Mouse (Mus musculus) embryonic facial prominence, embryonic 15.5 days (tissue): ENCODE results near the gene Sdhaf2. TPM values are rescaled to one million over a fixed set of nuclear protein-coding genes. Genes with fewer than 3 reads are reported as not detected.
A peak's percentile ranks its signal among the peaks of the same experiment; 100 is the strongest.

ENCODE experiments used
- ATAC-seq: fragments of 200-750 bp; cut with Nextera tagmentation; 2 replicates; pipeline ENCODE4 v1.8.0; 2017; ENCODE audit warnings: low read depth, moderate TSS enrichment; ENCODE audit not compliant: insufficient number of reproducible peaks, low FRiP score, low TSS enrichment
- H3K27ac ChIP-seq: fragments of 300-500 bp; sonication (generic); replicated peaks from 2 replicates; pipeline ENCODE4 v1.5.1; 2015; ENCODE audit warnings: mild to moderate bottlenecking, inconsistent platforms
- H3K27me3 ChIP-seq: fragments of 300-500 bp; sonication (generic); 2 replicates; pipeline ENCODE4 v1.6.1; 2015; ENCODE audit warnings: inconsistent platforms
- H3K36me3 ChIP-seq: fragments of 300-500 bp; sonication (generic); 2 replicates; pipeline ENCODE4 v1.6.1; 2015; ENCODE audit warnings: mild to moderate bottlenecking, inconsistent platforms
- H3K4me1 ChIP-seq: fragments of 300-500 bp; sonication (generic); 2 replicates; pipeline ENCODE4 v1.6.1; 2015; ENCODE audit warnings: inconsistent platforms
- H3K4me2 ChIP-seq: fragments of 300-500 bp; sonication (generic); replicated peaks from 2 replicates; pipeline ENCODE4 v1.6.1; 2015; ENCODE audit warnings: mild to moderate bottlenecking, inconsistent platforms
- H3K4me3 ChIP-seq: fragments of 300-500 bp; sonication (generic); replicated peaks from 2 replicates; pipeline ENCODE4 v1.5.1; 2015; ENCODE audit warnings: mild to moderate bottlenecking, inconsistent platforms
- H3K9ac ChIP-seq: fragments of 300-500 bp; sonication (generic); 2 replicates; pipeline ENCODE4 v1.6.1; 2015; ENCODE audit warnings: inconsistent platforms
- H3K9me3 ChIP-seq: fragments of 300-500 bp; sonication (generic); replicated peaks from 2 replicates; pipeline ENCODE4 v1.6.1; 2016; ENCODE audit warnings: inconsistent platforms
- WGBS: fragments of 180-500 bp; shearing (Covaris S2); methylation state at CpG from one replicate; pipeline ENCODE4 v1.1.7; 2015; 5-methylcytosine and 5-hydroxymethylcytosine counted together
- polyA plus RNA-seq: library from polyadenylated mRNA; unstranded; fragments of >200 nt; fragmentation: Nextera tagmentation; extraction: Ambion mirVana; gene quantifications from 2 replicates; pipeline ENCODE4 v1.2.1, GENCODE M21; 2015

Sdhaf2 gene
- polyA plus RNA-seq, 1 experiment from 2014 or later = 58.6 TPM

DNA sequence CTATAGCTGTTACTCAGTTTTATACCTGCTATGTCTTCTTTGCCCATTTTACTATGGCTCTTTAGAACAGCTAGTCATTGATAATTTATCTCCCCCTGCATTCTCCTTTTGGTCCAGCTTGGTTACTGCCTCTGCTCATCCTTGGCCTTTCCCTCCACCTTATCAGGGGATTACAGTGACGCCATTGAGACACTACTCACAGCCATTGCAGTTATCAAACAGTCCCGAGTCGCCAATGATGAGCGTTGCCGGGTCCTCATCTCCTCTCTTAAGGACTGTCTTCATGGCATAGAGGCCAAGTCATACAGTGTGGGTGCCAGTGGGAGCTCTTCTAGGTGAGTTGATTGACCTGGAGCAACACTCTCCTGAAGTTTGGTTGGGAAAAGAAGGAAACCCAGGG, 13.5 kb upstream of the Sdhaf2 start:
- Histone ChIP-seq H3K27ac (no peak overlapping the region), H3K27me3 (no peaks in the 10 kb centered on the region), H3K9ac (no peak overlapping the region), H3K36me3 (peaks cover 82% of the 10 kb centered on the region), H3K9me3 (no peaks in the 10 kb centered on the region), H3K4me3 (no peak overlapping the region), H3K4me1 (no peaks in the 10 kb centered on the region), H3K4me2 (no peak overlapping the region)
- WGBS = 91% methylated on average over 5 of the region's 5 CpGs
- no peak for ATAC-seq

DNA sequence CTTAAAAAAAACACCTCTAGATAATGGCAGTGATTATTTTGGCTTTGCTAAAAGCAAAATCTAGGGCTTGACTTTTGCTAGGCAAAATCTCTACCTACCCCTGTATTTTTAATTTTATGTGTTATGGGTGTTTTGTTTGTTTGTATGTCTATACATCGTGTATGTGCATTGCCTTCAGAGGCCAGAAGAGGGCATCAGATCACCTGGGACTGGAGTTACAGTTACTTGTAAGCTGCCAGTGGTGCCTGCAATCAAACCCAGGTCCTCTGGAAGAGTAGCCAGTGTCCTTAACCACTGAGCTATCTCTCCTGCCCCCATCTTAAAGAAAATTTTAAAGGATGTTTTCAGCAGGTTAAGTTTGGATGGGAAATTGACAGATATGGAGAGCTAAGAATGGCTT, 4.1 kb upstream of the Sdhaf2 start:
- Histone ChIP-seq H3K4me2 (no peak overlapping the region), H3K36me3 (peaks cover 55% of the 10 kb centered on the region), H3K27me3 (no peaks in the 10 kb centered on the region), H3K9ac (no peak overlapping the region), H3K4me3 (no peak overlapping the region), H3K27ac (no peak overlapping the region), H3K9me3 (no peaks in the 10 kb centered on the region), H3K4me1 (peaks cover 10% of the 10 kb centered on the region)
- 95% methylated on average over 1 of the region's 1 CpGs for WGBS
- ATAC-seq = no peak

DNA sequence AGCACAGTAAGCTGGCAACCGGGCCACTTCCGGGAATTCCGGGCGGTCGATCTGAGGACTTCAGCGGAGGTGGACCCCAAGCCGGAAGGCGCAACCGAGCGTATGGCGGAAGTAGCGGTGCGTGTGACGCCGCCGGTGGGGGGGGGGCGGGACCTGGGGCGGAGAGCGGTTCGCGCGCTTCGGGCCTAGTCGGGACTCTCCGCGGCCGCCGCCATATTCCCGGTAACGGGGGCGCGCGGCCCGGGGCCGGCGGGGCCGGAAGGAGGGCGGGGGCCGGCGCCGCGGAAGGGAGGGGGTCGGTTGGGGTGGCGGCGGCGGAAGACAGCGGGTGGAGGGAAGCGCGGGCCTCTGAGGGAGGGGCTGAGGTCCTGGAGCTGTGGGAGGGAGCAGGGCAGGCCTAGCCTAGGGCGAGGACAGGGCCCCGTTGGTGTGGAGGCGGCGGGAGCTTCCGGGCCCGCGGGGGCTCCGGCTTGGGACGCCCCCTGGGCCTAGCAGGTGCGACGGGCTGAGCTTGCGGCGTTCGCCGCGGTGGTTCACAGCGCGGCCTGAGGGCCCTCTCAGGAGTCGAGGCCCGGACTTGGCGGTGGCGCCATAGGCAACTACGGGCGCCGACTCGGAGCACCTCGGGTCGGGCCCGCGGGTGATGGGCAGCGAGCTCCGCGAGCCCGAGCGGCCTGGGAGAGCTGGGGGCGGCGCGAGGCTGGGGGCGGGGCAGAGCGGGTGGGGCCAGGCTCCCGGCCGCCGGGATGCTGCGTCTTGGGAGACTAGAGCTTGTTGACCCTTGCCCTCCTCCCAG, 638 bp downstream of the Sdhaf2 start, which contains the start of gene Cpsf7:
TSS of gene Cpsf7 (plus strand) at position 161 of the 796 bp plus-strand sequence.
- Histone ChIP-seq H3K4me3 (peak within 1 kb of the TSS; percentile 78), H3K4me2 (peak within 1 kb of the TSS; percentile 63), H3K4me1 (peaks cover 25% of the 10 kb centered on the region), H3K9ac (peak within 1 kb of the TSS; percentile 86), H3K27ac (peak within 1 kb of the TSS; percentile 98), H3K9me3 (no peaks in the 10 kb centered on the region), H3K36me3 (peaks cover 14% of the 10 kb centered on the region), H3K27me3 (no peaks in the 10 kb centered on the region)
- WGBS = under 1% methylated on average over 85 of the region's 93 CpGs
- ATAC-seq = peak; percentile 94

DNA sequence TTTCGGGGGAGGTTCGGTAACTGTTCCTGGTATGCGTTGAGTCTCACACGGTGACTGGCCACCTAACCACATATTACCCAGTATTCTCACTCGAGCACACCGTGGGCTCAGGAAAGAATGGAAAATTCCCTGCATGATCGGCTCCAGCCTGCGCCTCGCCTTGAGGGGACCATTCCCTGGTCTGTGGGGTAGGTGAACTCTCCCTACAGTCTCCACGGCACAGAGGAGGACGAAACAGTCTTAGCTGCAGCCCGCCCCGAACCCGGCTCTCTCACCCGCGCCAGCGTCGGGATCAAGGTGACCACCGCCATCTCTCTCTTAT, 1.2 kb downstream of the Sdhaf2 start:
- peak; percentile 41; the same call in 1 of the 2 replicates for ATAC-seq
- H3K9ac ChIP-seq = peak overlapping the region; percentile 86
- H3K9me3 ChIP-seq = no peaks in the 10 kb centered on the region
- H3K36me3 ChIP-seq = peaks cover 9% of the 10 kb centered on the region
- H3K27me3 ChIP-seq = no peaks in the 10 kb centered on the region
- H3K4me2 ChIP-seq = peak overlapping the region; percentile 63
- WGBS = under 1% methylated on average over 19 of the region's 19 CpGs
- peak overlapping the region; percentile 98 for H3K27ac ChIP-seq
- H3K4me3 ChIP-seq = peak overlapping the region; percentile 78
- H3K4me1 ChIP-seq = peaks cover 25% of the 10 kb centered on the region

DNA sequence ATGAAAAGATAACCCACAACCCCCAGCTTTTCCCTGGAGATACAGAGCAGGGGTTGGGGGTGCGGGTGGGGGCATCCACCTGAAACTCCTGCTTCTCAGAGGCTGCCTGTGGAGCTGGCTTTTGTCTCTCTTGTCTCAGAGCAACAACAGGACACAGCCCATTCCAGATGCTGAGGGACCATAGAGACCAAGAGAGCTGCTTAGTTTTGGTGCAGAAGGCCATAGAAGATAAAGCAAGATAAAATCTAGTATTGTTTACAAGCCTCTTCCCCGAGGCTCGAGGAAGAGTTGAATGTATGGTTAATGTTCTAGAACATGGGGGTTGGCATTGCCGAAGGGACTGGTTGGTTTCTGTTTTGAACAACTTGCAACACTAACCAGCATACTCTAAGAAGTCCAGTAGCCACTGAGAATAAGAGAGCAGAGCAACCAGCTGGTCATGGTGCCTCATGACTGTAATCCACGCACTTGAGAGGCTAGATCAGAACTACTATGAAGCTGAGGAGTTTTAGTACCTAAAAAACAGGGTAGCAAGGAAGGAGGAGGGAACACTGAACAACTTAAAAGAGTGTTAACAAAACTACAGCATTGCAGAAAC, 2.4 kb downstream of the Sdhaf2 start:
- 79% methylated on average over 5 of the region's 5 CpGs for WGBS
- Histone ChIP-seq H3K36me3 (peaks cover 6% of the 10 kb centered on the region), H3K9ac (no peak overlapping the region), H3K9me3 (no peaks in the 10 kb centered on the region), H3K4me1 (peaks cover 25% of the 10 kb centered on the region), H3K27ac (no peak overlapping the region), H3K27me3 (no peaks in the 10 kb centered on the region), H3K4me3 (peak overlapping the region; percentile 10; the same call in 1 of the 2 replicates), H3K4me2 (no peak overlapping the region; the same call in 1 of the 2 replicates)
- ATAC-seq = no peak

DNA sequence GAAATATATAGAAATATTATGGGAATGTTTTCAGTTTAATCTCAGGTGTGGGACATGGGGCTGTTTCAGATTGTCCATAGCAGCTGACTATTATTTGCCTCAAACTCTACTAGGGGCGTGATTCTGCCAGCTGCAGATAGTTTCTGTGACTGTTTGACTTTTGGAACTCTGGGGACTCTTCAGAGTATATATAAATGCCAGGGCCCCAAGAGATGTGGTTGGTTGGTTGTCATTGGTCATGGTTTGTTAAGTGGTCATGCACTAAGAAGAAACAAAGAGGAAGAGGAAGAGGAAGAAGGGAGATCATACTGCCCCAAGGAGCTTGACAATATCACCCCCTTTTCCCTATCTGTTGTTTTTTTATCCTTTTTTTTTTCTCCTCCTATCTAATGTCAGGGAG, 4.0 kb downstream of the Sdhaf2 start:
- no peaks in the 10 kb centered on the region for H3K9me3 ChIP-seq
- no peak for ATAC-seq
- WGBS = 52% methylated on average over 1 of the region's 1 CpGs

DNA sequence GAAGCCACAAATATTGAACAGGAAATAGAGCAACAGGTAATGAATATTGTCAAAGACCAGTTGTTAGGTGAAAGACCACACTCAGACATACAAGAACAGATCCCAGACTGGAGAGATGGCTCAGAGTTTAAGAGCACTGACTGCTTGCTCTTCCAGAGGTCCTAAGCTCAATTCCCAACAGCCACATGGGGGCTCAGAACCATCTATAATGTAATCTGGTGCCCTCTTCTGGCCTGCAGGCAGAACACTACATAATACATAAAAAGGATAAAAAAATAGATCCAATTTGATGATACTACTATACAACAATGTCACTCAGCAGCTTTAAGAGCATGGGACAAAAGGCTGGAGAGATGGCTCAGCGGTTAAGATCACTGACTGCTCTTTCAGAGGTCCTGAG, 5.6 kb downstream of the Sdhaf2 start:
- no peak overlapping the region for H3K9ac ChIP-seq
- H3K27me3 ChIP-seq = no peaks in the 10 kb centered on the region
- no peak overlapping the region for H3K4me2 ChIP-seq
- peaks cover 13% of the 10 kb centered on the region for H3K36me3 ChIP-seq
- H3K4me3 ChIP-seq = no peak overlapping the region
- H3K4me1 ChIP-seq = peaks cover 15% of the 10 kb centered on the region
- H3K27ac ChIP-seq = no peak overlapping the region
- no peak for ATAC-seq
- H3K9me3 ChIP-seq = no peaks in the 10 kb centered on the region
- WGBS = 49% methylated on average over 1 of the region's 1 CpGs

More for the DNA sequence above, 4.0 kb downstream of the Sdhaf2 start:
- Histone ChIP-seq H3K4me3 (no peak overlapping the region), H3K4me1 (peaks cover 24% of the 10 kb centered on the region), H3K9ac (no peak overlapping the region), H3K27ac (no peak overlapping the region), H3K36me3 (peaks cover 2% of the 10 kb centered on the region), H3K27me3 (no peaks in the 10 kb centered on the region), H3K4me2 (no peak overlapping the region)

DNA sequence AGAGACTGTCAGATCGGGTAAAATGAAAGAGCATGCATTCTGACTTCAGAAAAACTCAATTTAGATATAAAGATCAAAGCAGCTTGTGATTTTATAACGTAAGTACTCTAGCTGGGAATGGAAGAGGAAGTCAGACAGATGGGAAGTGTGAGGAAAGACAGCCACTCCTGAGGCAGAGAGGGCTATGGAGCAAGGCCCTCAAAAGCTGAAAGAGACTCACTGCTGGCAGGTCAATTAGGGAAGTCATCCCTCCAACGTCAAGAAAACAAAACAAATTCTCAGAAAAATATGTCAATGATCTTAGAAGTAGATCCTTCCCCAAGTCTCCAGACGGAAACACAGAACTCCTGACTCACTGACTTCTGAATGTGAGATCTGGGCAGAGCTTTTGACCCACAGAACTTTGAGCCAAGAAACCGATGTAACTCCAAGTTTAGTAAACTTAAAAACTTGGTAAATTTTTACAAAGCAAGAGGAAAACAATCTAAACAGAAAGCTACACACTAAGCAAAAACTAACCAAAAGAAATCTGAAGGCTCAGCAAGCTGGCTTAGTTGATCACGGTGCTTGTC, 15.1 kb downstream of the Sdhaf2 start:
- H3K4me1 ChIP-seq = no peaks in the 10 kb centered on the region; the same call in 1 of the 2 replicates
- no peaks in the 10 kb centered on the region for H3K27me3 ChIP-seq
- peaks cover 16% of the 10 kb centered on the region for H3K36me3 ChIP-seq
- no peak overlapping the region for H3K27ac ChIP-seq
- no peak for ATAC-seq
- no peak overlapping the region for H3K4me2 ChIP-seq
- WGBS = 66% methylated on average over 6 of the region's 6 CpGs
- no peak overlapping the region for H3K9ac ChIP-seq
- no peaks in the 10 kb centered on the region for H3K9me3 ChIP-seq
- H3K4me3 ChIP-seq = no peak overlapping the region

DNA sequence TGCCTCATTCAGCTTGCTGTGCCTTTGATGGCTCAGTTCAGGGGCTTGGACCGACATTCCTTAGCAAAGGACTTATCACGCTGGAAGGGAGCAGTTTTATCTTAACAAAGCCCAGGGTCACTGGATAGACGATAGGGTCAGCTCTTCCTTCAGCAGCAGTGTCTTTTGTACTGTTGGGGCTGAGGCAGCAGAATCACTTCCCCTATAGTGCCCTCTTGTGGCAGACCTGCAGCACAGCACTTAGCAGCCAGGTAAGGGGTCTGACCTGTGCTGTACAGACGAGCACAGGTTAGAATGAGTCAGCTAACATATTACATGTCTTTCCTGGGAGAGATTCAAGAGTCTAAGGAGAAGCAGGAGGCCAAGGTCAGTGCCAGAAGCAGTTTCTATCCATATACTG, 23.4 kb downstream of the Sdhaf2 start:
- H3K9me3 ChIP-seq = no peaks in the 10 kb centered on the region
- peaks cover 45% of the 10 kb centered on the region for H3K36me3 ChIP-seq
- no peaks in the 10 kb centered on the region for H3K27me3 ChIP-seq
- H3K4me2 ChIP-seq = no peak overlapping the region
- no peaks in the 10 kb centered on the region; the same call in 1 of the 2 replicates for H3K4me1 ChIP-seq
- H3K4me3 ChIP-seq = no peak overlapping the region
- no peak overlapping the region for H3K9ac ChIP-seq
- H3K27ac ChIP-seq = no peak overlapping the region
- 10% methylated on average over 4 of the region's 4 CpGs for whole genome bisulfite sequencing
- no peak for ATAC-seq

DNA sequence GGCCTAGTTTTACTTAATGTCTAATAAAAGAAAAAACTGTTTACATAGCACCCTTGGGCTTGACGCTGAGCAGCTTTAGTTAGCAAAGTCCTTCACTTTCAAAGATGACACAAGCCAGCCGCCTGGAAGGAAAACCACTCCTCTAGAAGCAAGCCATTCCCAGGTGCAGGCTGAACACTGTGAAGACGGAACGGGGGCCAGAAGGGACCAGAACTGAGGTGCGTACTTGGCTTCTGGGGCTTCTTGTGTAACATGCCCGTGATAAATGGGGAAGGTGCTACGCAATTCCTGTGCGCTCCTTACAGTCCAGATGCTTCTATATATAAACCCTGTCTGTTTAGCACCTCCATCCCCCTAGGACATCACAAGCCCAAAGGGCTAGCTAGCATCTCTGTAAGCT, 25.4 kb downstream of the Sdhaf2 start:
- Histone ChIP-seq H3K9ac (no peak overlapping the region), H3K4me3 (no peak overlapping the region), H3K9me3 (no peaks in the 10 kb centered on the region), H3K4me1 (no peaks in the 10 kb centered on the region), H3K4me2 (no peak overlapping the region), H3K36me3 (peaks cover 42% of the 10 kb centered on the region), H3K27me3 (no peaks in the 10 kb centered on the region), H3K27ac (no peak overlapping the region)
- ATAC-seq = no peak
- WGBS = 92% methylated on average over 8 of the region's 8 CpGs

DNA sequence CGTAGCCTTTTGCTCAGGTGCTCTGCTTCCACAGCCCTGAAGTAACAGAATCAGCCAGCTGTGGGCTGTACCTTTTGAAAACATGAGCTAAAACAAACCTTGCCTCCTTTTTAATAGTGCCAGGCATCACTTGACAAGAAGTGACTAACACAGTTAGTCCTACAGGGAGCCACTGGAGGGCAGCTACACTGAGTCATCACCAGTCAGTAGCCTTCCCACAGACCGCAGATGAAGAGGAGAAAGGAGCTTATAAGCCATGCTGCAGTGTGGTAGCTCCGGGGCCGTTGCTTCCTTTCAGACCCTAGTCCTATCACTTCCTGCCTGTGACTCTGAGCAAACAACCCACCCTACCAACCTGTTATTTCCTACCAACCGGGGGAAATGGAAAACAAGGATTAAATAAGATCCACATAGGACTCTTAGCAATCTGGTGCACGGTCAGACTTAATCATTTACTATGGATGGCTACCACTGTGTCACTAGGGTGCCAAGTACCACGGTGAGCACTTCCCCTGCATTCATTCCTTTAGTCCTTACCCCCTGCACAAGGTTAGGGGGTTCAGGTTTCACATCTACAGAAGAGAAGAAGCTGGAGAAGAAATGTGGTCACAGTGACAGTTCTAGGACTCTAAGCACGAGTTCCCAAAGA, 28.3 kb downstream of the Sdhaf2 start:
- H3K27me3 ChIP-seq = no peaks in the 10 kb centered on the region
- ATAC-seq = no peak
- no peak overlapping the region for H3K27ac ChIP-seq
- peaks cover 31% of the 10 kb centered on the region for H3K36me3 ChIP-seq
- H3K4me1 ChIP-seq = no peaks in the 10 kb centered on the region
- WGBS = 51% methylated on average over 8 of the region's 8 CpGs
- H3K9ac ChIP-seq = no peak overlapping the region
- no peak overlapping the region for H3K4me3 ChIP-seq
- no peak overlapping the region for H3K4me2 ChIP-seq
- no peaks in the 10 kb centered on the region for H3K9me3 ChIP-seq
